Mouse (Mus musculus): ENCODE measurements at regions not wholly inside any gene's neighbourhood (a gene's known extent, or its start where the extent isn't known, plus 50 kb on each side); places are given as distances from the start of the nearest gene placed in this dataset.
"Not testable (repeated sequence)": the region's sequence is repeated elsewhere in the genome, so short reads cannot be mapped to it uniquely, and the experiment has no call there.

DNA sequence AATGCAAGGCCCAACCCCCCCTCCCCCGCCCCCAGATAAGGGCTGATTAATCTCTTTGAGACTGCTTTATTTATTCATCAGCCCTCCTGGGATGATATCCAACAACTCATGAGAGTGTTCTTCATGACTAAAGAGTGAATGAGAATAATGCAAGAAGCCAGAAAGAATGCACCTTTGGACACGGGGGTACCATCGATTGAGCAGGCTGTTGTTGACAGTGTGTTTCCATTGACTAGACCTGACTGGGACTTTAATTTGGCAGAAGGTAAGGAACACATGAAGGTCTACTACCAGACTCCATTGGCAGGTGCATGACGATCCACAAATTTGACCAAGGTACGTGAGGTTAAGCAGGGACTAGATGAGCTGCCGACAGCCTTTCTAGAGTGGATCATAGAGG lies 266.5 kb upstream of the Ell2 start:
- Histone ChIP-seq H3K9me3 (ENCODE audit: control insufficient read depth, low read length) (no peaks in the 10 kb centered on the region), H3K27ac (no peak overlapping the region), H3K9ac (replicated peaks) (no peak overlapping the region), H3K36me3 (replicated peaks; ENCODE audit: control insufficient read depth, insufficient read depth, low read depth) (no peaks in the 10 kb centered on the region), H3K4me3 (ENCODE audit: insufficient read depth in 1 of 2, low read depth in 2 of 2, low read length in 2 of 2) (no peak overlapping the region), H3K27me3 (ENCODE audit: control insufficient read depth, insufficient read depth, low read length) (no peaks in the 10 kb centered on the region), H3K4me1 (replicated peaks; ENCODE audit: control insufficient read depth in 2 of 2, insufficient read depth in 2 of 2, low read length in 1 of 2) (no peaks in the 10 kb centered on the region), H3K4me2 (ENCODE audit: low read depth) (no peak overlapping the region)
- DNase-seq (ENCODE audit: low read depth in 3 of 3, low spot score in 3 of 3): no peak
- no peak for TF ChIP-seq EP300 (IDR thresholded peaks at IDR 0.05; ENCODE audit: low read depth)
- TF ChIP-seq CTCF (IDR thresholded peaks at IDR 0.05; ENCODE audit: low read depth): no peak
- WGBS (ENCODE audit: insufficient replicate concordance): 74% methylated on average over 6 of the region's 6 CpGs
- no peak for ATAC-seq (ENCODE audit: insufficient read depth)

DNA sequence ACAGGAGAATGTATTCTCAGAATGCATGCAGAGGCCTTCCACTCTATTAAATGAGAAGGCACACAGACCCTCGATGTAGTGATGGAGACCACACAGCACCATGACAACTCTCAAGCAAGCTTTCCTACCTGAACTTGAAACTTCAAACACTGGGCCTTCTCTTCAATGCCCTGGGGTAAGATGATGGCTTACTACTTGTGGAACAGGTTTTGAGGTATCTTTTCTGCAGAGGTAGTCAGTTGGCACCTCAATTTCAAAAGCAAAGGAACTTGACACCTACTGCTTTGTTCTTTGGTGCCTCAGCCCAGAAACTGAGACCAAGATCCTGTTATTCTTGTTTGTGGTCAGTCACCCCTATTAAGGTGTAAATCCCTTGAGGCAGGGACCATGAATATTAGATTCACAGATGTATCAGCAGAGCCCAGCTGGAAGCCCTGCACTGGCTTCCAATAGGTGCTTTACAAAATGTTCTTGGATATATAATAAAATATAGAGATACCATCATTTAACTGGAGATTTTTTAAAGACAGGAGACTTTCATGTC lies 246.2 kb upstream of the Ell2 start:
- ATAC-seq (ENCODE audit: insufficient read depth) (no peak), DNase-seq (ENCODE audit: low read depth in 3 of 3, low spot score in 3 of 3) (no peak)
- no peak overlapping the region for H3K27ac ChIP-seq
- no peak overlapping the region for H3K4me2 ChIP-seq (ENCODE audit: low read depth)
- TF ChIP-seq CTCF (IDR thresholded peaks at IDR 0.05; ENCODE audit: low read depth): no peak
- no peak for TF ChIP-seq EP300 (IDR thresholded peaks at IDR 0.05; ENCODE audit: low read depth)
- H3K4me1 ChIP-seq (replicated peaks; ENCODE audit: control insufficient read depth in 2 of 2, insufficient read depth in 2 of 2, low read length in 1 of 2): peaks cover 0 to 3% of the 10 kb centered on the region in 2 experiments; a peak in 1 of 4 replicates
- H3K9me3 ChIP-seq (ENCODE audit: control insufficient read depth, low read length): no peaks in the 10 kb centered on the region
- WGBS (ENCODE audit: insufficient replicate concordance): 32% methylated on average over 1 of the region's 1 CpGs
- no peaks in the 10 kb centered on the region for H3K27me3 ChIP-seq (ENCODE audit: control insufficient read depth, insufficient read depth, low read length)
- H3K36me3 ChIP-seq (replicated peaks; ENCODE audit: control insufficient read depth, insufficient read depth, low read depth): no peaks in the 10 kb centered on the region
- H3K4me3 ChIP-seq (ENCODE audit: insufficient read depth in 1 of 2, low read depth in 2 of 2, low read length in 2 of 2): no peak overlapping the region
- H3K9ac ChIP-seq (replicated peaks): no peak overlapping the region

GRCm38 (mm10) chr13:75461273-75461672 lies 245.3 kb upstream of the Ell2 start:
- 37% methylated on average over 2 of the region's 2 CpGs for WGBS (ENCODE audit: insufficient replicate concordance)
- no peak for DNase-seq (ENCODE audit: low read depth in 3 of 3, low spot score in 3 of 3)
- no peak for ATAC-seq (ENCODE audit: insufficient read depth)

DNA sequence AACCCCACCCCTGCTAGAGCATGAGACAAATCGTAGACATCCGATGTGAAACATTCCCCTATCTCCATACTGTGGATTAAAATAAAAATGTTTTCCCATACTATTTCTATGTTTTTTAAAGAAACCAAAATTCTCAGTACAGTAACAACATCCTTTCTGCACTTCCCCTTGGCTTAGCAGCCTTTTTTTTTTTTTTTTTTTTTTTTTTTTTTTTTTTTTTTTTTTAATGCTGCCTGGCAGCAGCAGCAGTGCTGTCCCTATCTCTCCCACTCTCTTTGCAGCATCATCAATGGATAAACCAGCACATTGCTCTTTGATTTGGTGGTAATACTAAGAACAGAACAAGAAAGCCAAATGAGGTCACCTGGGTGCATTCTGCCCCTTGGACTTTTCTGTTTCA lies 239.3 kb upstream of the Ell2 start:
- no peak overlapping the region for H3K4me3 ChIP-seq (ENCODE audit: insufficient read depth in 1 of 2, low read depth in 2 of 2, low read length in 2 of 2)
- H3K4me1 ChIP-seq (replicated peaks; ENCODE audit: control insufficient read depth in 2 of 2, insufficient read depth in 2 of 2, low read length in 1 of 2): no peaks in the 10 kb centered on the region
- H3K9me3 ChIP-seq (ENCODE audit: control insufficient read depth, low read length): no peaks in the 10 kb centered on the region
- no peak for DNase-seq (ENCODE audit: low read depth in 3 of 3, low spot score in 3 of 3)
- no peaks in the 10 kb centered on the region for H3K36me3 ChIP-seq (replicated peaks; ENCODE audit: control insufficient read depth, insufficient read depth, low read depth)
- no peak for TF ChIP-seq CTCF (IDR thresholded peaks at IDR 0.05; ENCODE audit: low read depth)
- no peak for TF ChIP-seq EP300 (IDR thresholded peaks at IDR 0.05; ENCODE audit: low read depth)
- H3K4me2 ChIP-seq (ENCODE audit: low read depth): no peak overlapping the region
- no peak overlapping the region for H3K27ac ChIP-seq
- H3K9ac ChIP-seq (replicated peaks): no peak overlapping the region
- ATAC-seq (ENCODE audit: insufficient read depth): no peak
- H3K27me3 ChIP-seq (ENCODE audit: control insufficient read depth, insufficient read depth, low read length): no peaks in the 10 kb centered on the region
- 77% methylated on average over 2 of the region's 2 CpGs for WGBS (ENCODE audit: insufficient replicate concordance)

More at GRCm38 (mm10) chr13:75461273-75461672, 245.3 kb upstream of the Ell2 start:
- no peak overlapping the region for H3K9ac ChIP-seq (replicated peaks)
- peaks cover 0 to 3% of the 10 kb centered on the region in 2 experiments; a peak in 1 of 4 replicates for H3K4me1 ChIP-seq (replicated peaks; ENCODE audit: control insufficient read depth in 2 of 2, insufficient read depth in 2 of 2, low read length in 1 of 2)
- TF ChIP-seq EP300 (IDR thresholded peaks at IDR 0.05; ENCODE audit: low read depth): no peak
- no peak for TF ChIP-seq CTCF (IDR thresholded peaks at IDR 0.05; ENCODE audit: low read depth)
- no peaks in the 10 kb centered on the region for H3K27me3 ChIP-seq (ENCODE audit: control insufficient read depth, insufficient read depth, low read length)
- no peaks in the 10 kb centered on the region for H3K9me3 ChIP-seq (ENCODE audit: control insufficient read depth, low read length)
- H3K4me3 ChIP-seq (ENCODE audit: insufficient read depth in 1 of 2, low read depth in 2 of 2, low read length in 2 of 2): no peak overlapping the region
- no peak overlapping the region for H3K27ac ChIP-seq
- H3K36me3 ChIP-seq (replicated peaks; ENCODE audit: control insufficient read depth, insufficient read depth, low read depth): no peaks in the 10 kb centered on the region
- H3K4me2 ChIP-seq (ENCODE audit: low read depth): no peak overlapping the region

GRCm38 (mm10) chr13:75475828-75476597 lies 230.5 kb upstream of the Ell2 start:
- Histone ChIP-seq H3K9ac (replicated peaks) (no peak overlapping the region), H3K27me3 (ENCODE audit: control insufficient read depth, insufficient read depth, low read length) (no peaks in the 10 kb centered on the region), H3K4me1 (replicated peaks; ENCODE audit: control insufficient read depth in 2 of 2, insufficient read depth in 2 of 2, low read length in 1 of 2) (no peaks in the 10 kb centered on the region), H3K27ac (no peak overlapping the region), H3K36me3 (replicated peaks; ENCODE audit: control insufficient read depth, insufficient read depth, low read depth) (no peaks in the 10 kb centered on the region), H3K4me2 (ENCODE audit: low read depth) (no peak overlapping the region), H3K9me3 (ENCODE audit: control insufficient read depth, low read length) (no peaks in the 10 kb centered on the region), H3K4me3 (ENCODE audit: insufficient read depth in 1 of 2, low read depth in 2 of 2, low read length in 2 of 2) (no peak overlapping the region)
- WGBS (ENCODE audit: insufficient replicate concordance): 42% methylated on average over 1 of the region's 1 CpGs
- no peak for DNase-seq (ENCODE audit: low read depth in 3 of 3, low spot score in 3 of 3)
- no peak for ATAC-seq (ENCODE audit: insufficient read depth)
- TF ChIP-seq CTCF (IDR thresholded peaks at IDR 0.05; ENCODE audit: low read depth): no peak
- TF ChIP-seq EP300 (IDR thresholded peaks at IDR 0.05; ENCODE audit: low read depth): no peak

DNA sequence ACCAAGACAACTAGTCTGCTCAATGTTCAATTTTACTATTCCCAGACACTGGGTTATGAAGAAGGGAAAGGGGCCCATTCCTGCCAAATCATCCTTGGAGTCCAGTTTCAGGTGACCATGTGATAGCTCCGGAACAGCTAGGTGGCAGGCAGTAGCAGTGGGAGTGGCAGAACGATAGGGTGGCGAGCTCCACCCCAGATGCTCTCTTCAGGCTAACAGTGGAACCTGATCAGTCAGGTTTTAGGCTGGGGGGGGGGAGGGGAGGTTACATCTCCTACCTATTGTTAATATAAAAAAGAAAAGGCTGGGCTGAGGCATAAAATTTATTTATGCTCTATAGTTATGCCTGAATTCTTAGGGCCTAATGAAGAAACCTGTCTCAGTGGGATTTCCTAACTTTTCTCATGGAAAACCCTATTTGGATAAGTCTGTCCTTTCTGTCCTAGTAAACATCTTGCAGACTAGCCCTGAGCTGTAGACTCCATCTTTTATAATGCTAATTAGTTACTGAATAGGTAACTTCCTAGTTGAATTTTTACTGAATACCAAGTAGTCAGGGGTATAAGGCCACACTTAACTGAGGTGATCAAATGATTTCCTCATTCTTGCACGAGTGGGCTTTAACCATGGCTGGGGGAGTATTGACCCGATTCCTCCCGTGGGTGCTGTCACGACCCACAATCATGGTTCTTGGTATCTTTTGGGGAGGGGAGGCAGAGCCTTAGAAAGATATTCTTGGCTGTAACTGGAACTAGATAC lies 223.2 kb upstream of the Ell2 start:
- H3K27me3 ChIP-seq (ENCODE audit: control insufficient read depth, insufficient read depth, low read length); H3K4me1 ChIP-seq (replicated peaks; ENCODE audit: control insufficient read depth in 2 of 2, insufficient read depth in 2 of 2, low read length in 1 of 2); H3K4me3 ChIP-seq (ENCODE audit: insufficient read depth in 1 of 2, low read depth in 2 of 2, low read length in 2 of 2); DNase-seq (ENCODE audit: low read depth in 3 of 3, low spot score in 3 of 3); H3K4me2 ChIP-seq (ENCODE audit: low read depth); ATAC-seq (ENCODE audit: insufficient read depth); H3K9me3 ChIP-seq (ENCODE audit: control insufficient read depth, low read length); H3K27ac ChIP-seq; H3K9ac ChIP-seq (replicated peaks); H3K36me3 ChIP-seq (replicated peaks; ENCODE audit: control insufficient read depth, insufficient read depth, low read depth): not testable (repeated sequence)
- WGBS (ENCODE audit: insufficient replicate concordance): 63% methylated on average over 7 of the region's 7 CpGs

DNA sequence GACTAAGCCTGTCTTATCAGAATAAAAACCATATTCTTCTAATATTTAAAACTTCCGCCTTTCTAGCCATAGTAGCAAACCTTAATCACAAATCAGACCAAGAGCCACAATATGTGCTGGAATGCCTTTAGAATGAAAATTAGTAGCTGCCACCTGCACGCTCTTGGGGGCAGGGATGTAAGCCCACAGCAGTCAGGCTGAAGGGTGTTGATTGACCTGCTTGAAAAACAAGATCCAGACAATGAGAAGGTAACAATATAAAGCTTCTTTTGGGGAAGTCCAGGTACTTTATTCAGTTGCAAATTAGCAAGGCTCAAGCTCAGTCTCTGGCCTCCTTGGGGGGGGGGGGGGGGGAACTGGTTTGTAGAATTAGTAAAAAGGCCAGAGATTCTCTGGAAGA lies 222.3 kb upstream of the Ell2 start:
- not testable (repeated sequence) for DNase-seq (ENCODE audit: low read depth in 3 of 3, low spot score in 3 of 3); H3K4me1 ChIP-seq (replicated peaks; ENCODE audit: control insufficient read depth in 2 of 2, insufficient read depth in 2 of 2, low read length in 1 of 2); H3K27ac ChIP-seq; H3K4me2 ChIP-seq (ENCODE audit: low read depth); H3K4me3 ChIP-seq (ENCODE audit: insufficient read depth in 1 of 2, low read depth in 2 of 2, low read length in 2 of 2); ATAC-seq (ENCODE audit: insufficient read depth); H3K9ac ChIP-seq (replicated peaks); H3K36me3 ChIP-seq (replicated peaks; ENCODE audit: control insufficient read depth, insufficient read depth, low read depth); H3K27me3 ChIP-seq (ENCODE audit: control insufficient read depth, insufficient read depth, low read length); H3K9me3 ChIP-seq (ENCODE audit: control insufficient read depth, low read length)
- WGBS (ENCODE audit: insufficient replicate concordance): 61% methylated on average over 2 of the region's 2 CpGs

Measured in liver, embryonic 14.5 days (tissue).